Mouse (Mus musculus): ENCODE measurements around the gene Mansc4.
A peak's percentile ranks its signal among the peaks of the same experiment; 100 is the strongest.

Gene Mansc4

DNA sequence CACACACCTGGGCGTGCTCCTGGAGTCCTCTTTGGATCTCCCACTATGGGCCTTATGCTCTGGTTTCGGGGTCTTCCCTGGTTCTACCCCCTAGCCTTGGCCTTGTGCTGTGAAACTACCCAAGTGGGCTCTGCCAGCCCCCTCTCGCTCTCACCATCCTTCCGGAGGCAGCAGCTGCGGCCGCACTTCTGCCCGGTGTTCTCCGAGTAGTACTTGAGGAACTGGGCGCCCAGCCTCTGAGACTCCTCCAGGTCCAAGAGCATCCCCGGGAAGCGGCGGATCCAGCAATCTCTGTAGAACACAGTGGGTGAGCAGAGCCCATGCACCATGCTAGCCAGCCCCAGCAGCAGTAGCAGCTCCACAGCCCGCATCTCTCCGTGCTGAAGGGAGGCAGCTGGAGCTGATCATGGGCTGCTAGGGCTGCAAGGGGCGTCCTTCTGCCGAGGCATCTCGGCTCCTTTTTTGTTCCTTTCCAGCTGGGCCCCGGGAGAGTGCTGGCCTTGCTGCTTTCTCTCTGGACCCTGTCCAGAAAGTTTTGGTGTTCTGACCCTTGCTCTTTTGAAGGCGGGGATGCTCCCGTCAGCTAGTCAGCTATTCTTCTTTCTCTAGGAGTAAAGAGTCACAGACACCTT is at the start of gene Mansc4:
Gene Mansc4 (minus strand): TSS at position 439 of the 632 bp plus-strand sequence.
- no peak for DNase-seq

GRCm38 (mm10) chr6:147127239-147127638 is 40.4 kb upstream of the Mansc4 start:
- DNase-seq = no peak

DNA sequence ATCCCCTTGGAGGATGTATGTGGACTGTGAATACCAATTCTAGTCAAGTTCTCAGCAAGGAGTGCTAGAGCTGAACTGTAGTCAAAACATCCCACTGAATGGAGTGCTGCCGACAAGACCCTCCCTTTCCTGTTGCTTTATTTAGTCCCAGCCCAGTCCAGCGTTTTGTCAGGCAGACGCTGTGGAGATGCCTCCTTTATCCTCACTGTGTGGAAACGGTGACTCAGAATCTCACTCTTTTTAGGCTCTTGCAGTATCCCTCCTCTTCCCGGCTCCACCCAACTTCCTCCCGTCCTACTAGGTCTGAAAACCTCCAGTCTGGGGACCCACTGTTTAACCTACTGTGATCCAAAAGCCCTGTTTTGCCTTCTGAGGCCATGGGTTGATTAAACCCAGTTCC is 34.5 kb upstream of the Mansc4 start:
- no peak for DNase-seq

GRCm38 (mm10) chr6:147118190-147118589 is 31.4 kb upstream of the Mansc4 start:
- no peak for DNase-seq

GRCm38 (mm10) chr6:147117764-147118163 is 30.9 kb upstream of the Mansc4 start:
- DNase-seq = no peak

GRCm38 (mm10) chr6:147116579-147116978 is 29.7 kb upstream of the Mansc4 start:
- peak; percentile 80 for DNase-seq

DNA sequence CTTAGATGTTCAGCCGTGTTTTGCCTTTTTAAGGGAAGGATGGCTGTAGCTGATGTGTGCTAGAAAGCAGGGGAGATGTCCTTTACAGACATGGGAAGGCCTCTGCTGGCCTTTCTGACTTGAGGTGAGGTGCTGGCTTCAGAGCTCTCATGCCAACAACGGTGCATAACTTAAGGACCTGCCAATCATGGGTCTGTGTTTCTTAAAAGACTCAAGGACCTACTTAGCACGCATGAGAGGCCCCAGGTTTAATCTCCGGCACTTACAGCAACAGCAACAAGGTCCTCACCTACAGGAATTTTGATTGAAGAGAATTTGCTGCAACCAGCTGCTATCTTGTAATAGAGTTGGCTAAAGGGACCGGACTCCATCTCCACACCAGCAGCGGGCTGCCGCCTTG is 22.5 kb upstream of the Mansc4 start:
- DNase-seq = no peak

GRCm38 (mm10) chr6:147106716-147107115 is 19.9 kb upstream of the Mansc4 start:
- no peak for DNase-seq

- no peak for DNase-seq
Measured at GRCm38 (mm10) chr6:147105529-147105928, 18.7 kb upstream of the Mansc4 start.

DNA sequence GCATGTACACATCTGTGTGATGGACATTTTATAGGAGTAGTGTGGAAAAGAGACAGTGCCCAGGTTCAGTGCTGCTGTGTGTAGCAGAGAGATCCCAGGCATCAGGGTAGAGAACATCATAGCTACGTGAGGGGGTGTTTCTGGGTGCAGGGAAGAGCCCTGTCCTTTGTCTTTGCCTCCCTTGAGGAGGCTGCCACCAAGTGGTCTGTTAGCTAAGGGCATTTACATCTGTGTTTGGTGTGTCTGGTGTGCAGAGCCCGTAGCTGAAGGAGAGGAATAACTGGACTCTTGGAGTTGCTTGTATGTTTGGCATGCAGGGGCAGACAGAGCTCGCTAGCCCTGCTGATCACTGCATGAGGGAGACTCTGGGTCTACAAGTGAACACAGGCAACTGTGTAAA is 15.5 kb upstream of the Mansc4 start:
- no peak for DNase-seq

- peak; percentile 70 to 74 for DNase-seq
Measured at GRCm38 (mm10) chr6:147099458-147100277, 12.8 kb upstream of the Mansc4 start.

GRCm38 (mm10) chr6:147097346-147097929 is 10.6 kb upstream of the Mansc4 start:
- no peak for DNase-seq

- DNase-seq = no peak
Measured at GRCm38 (mm10) chr6:147096934-147097333, 10.1 kb upstream of the Mansc4 start.

DNA sequence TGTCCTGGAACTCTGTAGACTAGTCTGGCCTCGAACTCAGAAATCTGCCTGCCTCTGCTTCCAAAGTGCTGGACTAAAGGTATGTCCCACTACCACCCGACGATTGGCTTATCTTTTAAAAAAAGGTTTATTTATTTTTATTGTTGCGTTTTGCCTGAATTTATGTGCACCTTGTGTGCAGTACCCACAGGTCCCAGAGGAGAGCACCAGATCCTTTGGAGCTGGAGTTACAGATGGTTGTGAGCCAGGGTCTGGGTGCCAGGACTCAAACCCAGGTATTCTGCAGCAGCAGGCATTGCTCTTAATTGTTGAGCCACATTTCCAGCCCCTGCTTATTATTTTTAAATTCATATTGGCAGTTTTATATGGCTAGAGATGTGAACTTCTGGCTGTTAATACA is 9.3 kb upstream of the Mansc4 start:
- DNase-seq = no peak

- no peak for DNase-seq
Measured at GRCm38 (mm10) chr6:147094771-147095170, 7.9 kb upstream of the Mansc4 start.

GRCm38 (mm10) chr6:147092136-147092535 is 5.3 kb upstream of the Mansc4 start:
- DNase-seq = no peak

DNA sequence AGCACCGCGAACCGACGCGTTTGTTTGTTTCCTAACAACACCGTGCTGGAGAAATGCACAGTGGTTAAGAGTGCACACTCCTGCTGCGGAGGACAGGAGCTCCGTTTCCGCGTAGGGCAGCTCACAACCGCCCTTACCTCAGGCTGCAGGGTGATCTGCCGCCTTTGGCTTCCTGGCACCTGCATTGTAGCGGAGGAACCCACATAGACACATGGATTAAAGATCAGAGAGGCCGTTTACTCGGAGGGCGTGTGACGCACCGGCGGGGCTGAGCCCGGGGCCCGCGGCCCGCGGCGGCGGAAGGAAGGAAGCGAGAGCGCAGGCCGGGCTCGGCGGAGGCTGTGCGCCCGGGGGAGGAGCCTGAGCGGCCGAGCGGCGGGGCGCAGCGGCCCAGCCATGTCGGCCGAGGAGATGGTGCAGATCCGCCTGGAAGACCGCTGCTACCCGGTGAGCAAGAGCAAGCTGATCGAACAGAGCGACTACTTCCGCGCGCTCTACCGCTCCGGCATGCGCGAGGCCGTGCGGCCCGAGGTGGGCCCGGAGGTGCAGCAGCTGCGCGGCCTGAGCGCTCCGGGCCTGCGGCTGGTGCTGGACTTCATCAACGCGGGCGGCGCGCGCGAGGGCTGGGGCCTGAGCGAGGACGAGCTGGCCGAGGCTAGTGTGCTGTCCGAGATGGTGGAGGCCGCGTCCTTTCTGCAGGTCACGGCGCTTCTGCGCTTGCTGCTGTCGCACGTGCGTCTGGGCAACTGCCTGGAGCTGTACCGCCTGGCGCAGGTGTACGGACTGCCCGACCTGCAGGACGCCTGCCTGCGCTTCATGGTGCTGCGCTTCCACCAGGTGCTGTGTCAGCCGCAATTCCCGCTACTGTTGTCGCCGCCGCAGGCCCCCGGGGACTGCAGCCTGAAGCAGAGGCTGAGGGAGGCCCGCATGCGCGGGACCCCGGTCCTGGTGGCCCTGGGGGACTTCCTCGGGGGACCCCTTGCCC is 4.6 kb upstream of the Mansc4 start, which contains the start of gene Klhl42:
Gene Klhl42 (plus strand): TSS at position 244 of the 985 bp plus-strand sequence.
- peak; percentile 79 to 83 for DNase-seq

- DNase-seq = no peak
Measured at GRCm38 (mm10) chr6:147090191-147090590, 3.4 kb upstream of the Mansc4 start.

GRCm38 (mm10) chr6:147088517-147088916 is 1.7 kb upstream of the Mansc4 start:
- DNase-seq = no peak

- no peak for DNase-seq
Measured at GRCm38 (mm10) chr6:147087736-147088135, 904 bp upstream of the Mansc4 start.

DNA sequence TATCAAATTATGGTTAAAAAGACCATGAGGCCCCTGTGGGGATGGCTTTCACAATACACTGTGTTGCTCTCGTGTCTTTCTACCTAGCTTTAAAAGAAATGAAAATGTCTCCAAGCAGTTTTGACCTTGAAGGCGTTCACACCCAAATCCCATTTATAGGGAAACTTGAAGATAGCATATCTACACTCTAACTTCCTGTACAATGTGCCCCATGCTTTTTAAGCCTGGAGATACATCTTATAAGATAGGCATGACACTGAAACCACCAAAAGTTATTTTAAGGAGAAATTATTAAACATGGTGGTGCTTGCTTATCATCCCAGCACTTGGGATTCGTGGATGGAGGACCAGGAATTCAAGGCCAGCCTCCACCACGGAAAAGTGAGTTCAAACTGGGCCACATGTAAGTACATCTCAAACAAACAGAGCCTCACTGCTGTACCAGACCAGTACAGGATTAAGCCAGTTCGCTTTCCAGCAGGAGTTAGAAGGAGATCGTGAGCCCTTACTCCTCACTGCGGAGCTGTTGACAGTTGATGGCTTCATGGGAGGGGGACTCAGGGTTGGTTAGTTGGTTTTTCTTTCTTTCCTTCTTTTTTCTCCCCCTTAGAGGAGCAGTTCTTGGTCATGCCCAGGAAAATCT is 1.3 kb downstream of the Mansc4 start:
- DNase-seq = no peak

DNA sequence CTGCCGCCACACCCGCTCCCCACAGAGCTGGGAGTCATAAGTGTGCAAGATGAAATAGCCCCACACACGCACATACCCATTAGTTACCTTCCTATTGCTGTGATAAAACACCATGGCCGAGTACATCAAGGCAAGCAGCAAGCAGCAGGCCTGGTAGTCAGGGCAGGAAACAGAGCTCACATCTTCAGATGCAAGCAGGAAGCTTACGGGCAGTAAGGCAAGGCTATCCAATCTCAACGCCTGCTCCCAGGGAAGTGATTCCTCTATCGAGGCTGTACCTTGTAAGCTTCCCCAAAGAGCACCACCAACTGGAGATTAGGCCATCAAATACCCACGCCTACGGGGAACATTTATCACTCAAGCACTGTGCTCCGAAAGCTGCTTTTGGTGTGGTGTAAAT is 6.9 kb downstream of the Mansc4 start:
- no peak for DNase-seq
